Comparison of ENCODE assay signal across 8 mouse cellular contexts in the genomic region with DNA sequence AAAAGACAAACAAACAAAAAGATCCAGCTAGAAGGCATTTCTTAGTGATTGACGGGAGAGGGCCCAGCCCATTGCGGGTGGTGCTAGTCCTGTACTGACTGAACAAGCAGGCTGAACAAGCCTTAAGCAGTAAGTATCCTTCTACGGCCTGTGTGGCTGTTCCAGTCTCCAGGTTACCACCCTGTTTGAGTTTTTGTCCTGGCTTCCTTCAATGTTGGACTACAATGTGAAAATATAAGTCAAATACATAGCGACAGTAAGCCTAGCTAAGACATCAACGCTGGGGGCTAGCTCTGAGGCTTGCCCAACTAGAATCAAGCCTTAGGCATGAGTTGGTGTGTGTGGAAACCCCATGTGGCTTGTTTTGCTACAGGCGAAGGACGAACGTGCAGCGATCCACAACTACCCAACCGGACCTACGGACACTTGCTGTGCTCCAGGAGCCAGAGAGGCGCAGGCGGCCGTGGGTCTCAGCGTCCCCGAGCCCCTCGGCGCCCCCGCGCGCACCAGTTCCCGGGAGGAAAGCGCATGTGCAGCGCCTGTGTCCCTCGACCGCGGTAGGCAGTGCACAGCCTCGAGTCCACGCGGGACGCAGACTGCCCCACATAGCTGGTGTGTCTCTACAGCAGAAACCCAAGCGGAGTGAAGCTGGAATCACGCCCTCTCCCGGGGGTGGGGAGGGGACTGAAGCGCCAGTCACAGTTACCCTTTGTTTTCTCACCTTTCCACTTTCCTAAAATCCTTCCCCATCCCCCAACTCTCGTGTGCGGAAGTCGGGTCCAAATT. TPM values are rescaled to one million over a fixed set of nuclear protein-coding genes. Genes with fewer than 3 reads are reported as not detected.
A peak's percentile ranks its signal among the peaks of the same experiment; 100 is the strongest.
DNase-seq lines count a peak whose midpoint lies in the region; ATAC-seq and TF ChIP-seq lines count a peak whose summit lies in the region.

No protein-coding gene starts in this region.

- H3K9me3 ChIP-seq in hindbrain, postnatal 0 days (ENCODE audit: low read length) = no peaks in the 10 kb centered on the region

- no peaks in the 10 kb centered on the region for H3K79me2 ChIP-seq in macrophage (ENCODE audit: inconsistent target)

- DNase-seq in adrenal gland, adult 18-20 months (ENCODE audit: low spot score in 2 of 2) = peak; percentile 37 to 52
- DNase-seq in cerebellum, postnatal 25 days = peak; percentile 75 to 80
- peak; percentile 21 to 23 for DNase-seq in frontal cortex, postnatal 25 days (ENCODE audit: low spot score in 2 of 2)
- peak; percentile 71 for DNase-seq in hindbrain, postnatal 0 days (ENCODE audit: low spot score)
- peak; percentile 32 to 40 for DNase-seq in left cerebral cortex, postnatal 14 days (ENCODE audit: low spot score in 2 of 2)
- DNase-seq in right cerebral cortex, adult 18-20 months = peak; percentile 37
- DNase-seq in adipocyte (ENCODE audit: low spot score) = no peak

- no peaks in the 10 kb centered on the region for H3K27me3 ChIP-seq in hindbrain, postnatal 0 days (ENCODE audit: insufficient read depth, low read length)

- H3K9ac ChIP-seq in hindbrain, postnatal 0 days (replicated peaks; ENCODE audit: low read length) = peak overlapping the region; percentile 71

- peak overlapping the region; percentile 82 for H3K4me2 ChIP-seq in hindbrain, postnatal 0 days (ENCODE audit: low read depth, low read length)

- TF ChIP-seq CTCF in hindbrain, postnatal 0 days (IDR thresholded peaks at IDR 0.05; ENCODE audit: low read depth) = peak; percentile 25

- H3K4me3 ChIP-seq in hindbrain, postnatal 0 days (ENCODE audit: low read length) = peak overlapping the region; percentile 48
- peak overlapping the region; percentile 22 for H3K4me3 ChIP-seq in macrophage (ENCODE audit: inconsistent target)

- 2% methylated on average over 35 of the region's 38 CpGs for WGBS in hindbrain, postnatal 0 days
- whole genome bisulfite sequencing in macrophage (ENCODE audit: missing documents) = 8% methylated on average over 38 of the region's 38 CpGs

- intact Hi-C loops in left cerebral cortex, postnatal 14 days (cut with DNase I) = no loop called here

- no peaks in the 10 kb centered on the region for H3K36me3 ChIP-seq in hindbrain, postnatal 0 days (ENCODE audit: insufficient read depth, low read length)
- H3K36me3 ChIP-seq in macrophage (ENCODE audit: inconsistent target) = no peaks in the 10 kb centered on the region

- H3K4me1 ChIP-seq in hindbrain, postnatal 0 days (ENCODE audit: insufficient read depth, low read length) = no peaks in the 10 kb centered on the region

- ATAC-seq in hindbrain, postnatal 0 days = peak; percentile 88

- peak overlapping the region; percentile 79 for H3K27ac ChIP-seq in hindbrain, postnatal 0 days
- H3K27ac ChIP-seq in macrophage = peak overlapping the region; percentile 58

RNA-seq across cellular contexts. Expression of gene Rpgrip1, which starts 8.5 kb away (rescaled TPM):
- total RNA-seq in adrenal gland, adult 18-20 months (2021) = 1 to 10 TPM in 1 of 2 experiments, under 1 TPM in 1; 0.35 to 1.3 TPM
- 2.9 and 10.9 TPM in 2 replicates for total RNA-seq in hindbrain, postnatal 0 days (2014; rRNA removed)
- polyA plus RNA-seq in hindbrain, postnatal 0 days (2015; fragmentation: Nextera tagmentation; extraction: Ambion mirVana) = 53.4 and 53.7 TPM in 2 replicates
- 1 to 10 TPM in 1 of 2 experiments, under 1 TPM in 1; 0.88 to 2.2 TPM for total RNA-seq in left cerebral cortex, postnatal 14 days (2021)
- total RNA-seq in macrophage (2018; cell fraction: chromatin; rRNA removed) = 10 to 100 TPM in 11 of 26 experiments, 1 to 10 TPM in 15; 1.7 to 29.5 (median 6.8) TPM
- total RNA-seq in macrophage (2018; cell fraction: cytosol; rRNA removed) = 1 to 10 TPM in 15 of 26 experiments, under 1 TPM in 11; 0.41 to 3.0 (median 1.4) TPM
- 10 to 100 TPM in 10 of 26 experiments, 1 to 10 TPM in 16; 1.2 to 21.8 (median 6.9) TPM for total RNA-seq in macrophage (2018; cell fraction: nucleus; rRNA removed)
- polyA plus RNA-seq in macrophage (2018) = 1.3 to 4.3 TPM (median 2.3 TPM) in 3 replicates

RNA-seq across cellular contexts. Expression of gene Hnrnpc, which starts 15.2 kb away (rescaled TPM):
- 100 to 1,000 TPM; 285 to 298 TPM for total RNA-seq in adrenal gland, adult 18-20 months (2021)
- total RNA-seq in hindbrain, postnatal 0 days (2014; rRNA removed) = 69.5 and 78.6 TPM in 2 replicates
- polyA plus RNA-seq in hindbrain, postnatal 0 days (2015; fragmentation: Nextera tagmentation; extraction: Ambion mirVana) = 285 and 291 TPM in 2 replicates
- 100 to 1,000 TPM; 194 to 206 TPM for total RNA-seq in left cerebral cortex, postnatal 14 days (2021)
- total RNA-seq in macrophage (2018; cell fraction: chromatin; rRNA removed) = 100 to 1,000 TPM; 169 to 445 (median 256) TPM
- 100 to 1,000 TPM; 126 to 208 (median 164) TPM for total RNA-seq in macrophage (2018; cell fraction: cytosol; rRNA removed)
- 100 to 1,000 TPM; 166 to 390 (median 238) TPM for total RNA-seq in macrophage (2018; cell fraction: nucleus; rRNA removed)
- 156 to 310 TPM (median 188 TPM) in 3 replicates for polyA plus RNA-seq in macrophage (2018)
